Mouse (Mus musculus) E14TG2a.4 (cell line): ENCODE measurements around the gene Cib4.

Source experiments
- CTCF ChIP-seq: conservative IDR thresholded peaks from 2 replicates; pipeline ENCODE4 v1.5.1; 2014; ENCODE audit warnings: low read length
- NANOG ChIP-seq: IDR thresholded peaks from 2 replicates; pipeline ENCODE4 v1.6.1; 2014; ENCODE audit warnings: borderline replicate concordance, low read length, mixed read lengths
- POU5F1 ChIP-seq: IDR thresholded peaks from 2 replicates; pipeline ENCODE4 v1.6.1; 2014; ENCODE audit warnings: low read length, borderline replicate concordance

- no peak for TF ChIP-seq CTCF
- TF ChIP-seq NANOG = no peak
- no peak for TF ChIP-seq POU5F1
Observed at GRCm38 (mm10) chr5:30591205-30591731, 45.6 kb upstream of the Cib4 start.
